Mouse (Mus musculus): ENCODE results near the gene Phf24. TPM values are rescaled to one million over a fixed set of nuclear protein-coding genes. Genes with fewer than 3 reads are reported as not detected.

Gene Phf24
- total and polyA plus RNA-seq, 3 experiments: not detected

DNA sequence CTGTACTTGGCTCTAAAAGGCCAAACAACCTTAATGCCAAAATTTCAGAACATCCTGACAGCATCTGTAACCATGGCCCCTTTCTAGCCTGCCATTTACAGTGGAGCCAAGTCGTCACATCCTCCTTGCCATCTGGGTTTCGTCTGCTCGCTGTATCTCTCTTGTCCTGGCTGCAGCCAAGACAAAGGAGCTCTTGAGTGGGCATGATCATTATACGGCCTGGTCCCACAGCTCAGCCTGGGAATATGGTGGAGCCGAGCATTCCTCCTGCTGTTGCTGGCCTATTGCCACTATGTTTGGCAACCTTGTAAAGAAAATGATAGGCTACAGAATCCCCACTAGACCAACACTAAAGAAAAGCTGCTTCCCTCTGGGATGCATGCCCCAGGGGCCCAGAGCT, 26.9 kb downstream of the Phf24 start:
- Histone ChIP-seq H3K27me3 (replicated peaks) (peaks cover 97% of the 10 kb centered on the region), H3K79me2 (replicated peaks; ENCODE audit: control insufficient read depth, extremely low read depth, insufficient read depth, poor library complexity, severe bottlenecking) (no peaks in the 10 kb centered on the region), H3K36me3 (replicated peaks in 1 of 2; ENCODE audit: control insufficient read depth in 1 of 2, insufficient read depth in 1 of 2, low read length in 1 of 2) (no peaks in the 10 kb centered on the region), H3K27ac (ENCODE audit: insufficient read depth, low read depth) (no peak overlapping the region), H3K4me3 (replicated peaks in 1 of 3; ENCODE audit: low read depth in 2 of 3, low read length in 2 of 3, poor library complexity in 1 of 3) (no peak overlapping the region), H3K9me3 (replicated peaks; ENCODE audit: low read length) (no peaks in the 10 kb centered on the region), H3K4me1 (ENCODE audit: control insufficient read depth in 1 of 2, insufficient read depth in 2 of 2) (peaks cover 5 to 16% of the 10 kb centered on the region in 2 experiments), H3K4me2 (ENCODE audit: insufficient read depth, low read depth, poor library complexity, severe bottlenecking) (no peak overlapping the region), H3K9ac (ENCODE audit: insufficient read depth, low read depth) (no peak overlapping the region)
- dilution Hi-C loops (cut with MboI; ENCODE audit: extremely low pct_ligation_motif_present, extremely low pct_unique_long_range_greater_than_20kb, low sequenced_read_pairs): no loop called here
- DNase-seq (ENCODE audit: extremely low read depth): no peak
- TF ChIP-seq PAX5 (IDR thresholded peaks at IDR 0.05; ENCODE audit: low read length): no peak
- TF ChIP-seq HCFC1 (IDR thresholded peaks at IDR 0.05; ENCODE audit: low read depth, low read length): no peak
- TF ChIP-seq TCF12 (IDR thresholded peaks at IDR 0.05; ENCODE audit: low read depth, low read length): no peak
- no peak for TF ChIP-seq ZKSCAN1 (IDR thresholded peaks at IDR 0.05; ENCODE audit: borderline replicate concordance, low read depth, low read length)
- TF ChIP-seq ZNF384 (IDR thresholded peaks at IDR 0.05; ENCODE audit: low read depth, low read length): no peak
- TF ChIP-seq GABPA (IDR thresholded peaks at IDR 0.05; ENCODE audit: insufficient replicate concordance, low read depth, low read length): no peak
- TF ChIP-seq USF1 (IDR thresholded peaks at IDR 0.05; ENCODE audit: low read depth, low read length): no peak
- no peak for TF ChIP-seq ZC3H11A (IDR thresholded peaks at IDR 0.05; ENCODE audit: low read depth, low read length)
- in situ Hi-C loops (cut with MboI; ENCODE audit: low pct_ligation_motif_present, low pct_unique_long_range_greater_than_20kb, low sequenced_read_pairs): no loop called here

GRCm38 (mm10) chr4:42944185-42944584, 27.7 kb downstream of the Phf24 start:
- no peaks in the 10 kb centered on the region for H3K9me3 ChIP-seq (replicated peaks; ENCODE audit: low read length)
- no peak overlapping the region for H3K4me3 ChIP-seq (replicated peaks in 1 of 3; ENCODE audit: low read depth in 2 of 3, low read length in 2 of 3, poor library complexity in 1 of 3)
- H3K4me1 ChIP-seq (ENCODE audit: control insufficient read depth in 1 of 2, insufficient read depth in 2 of 2): peaks cover 5 to 19% of the 10 kb centered on the region in 2 experiments
- H3K79me2 ChIP-seq (replicated peaks; ENCODE audit: control insufficient read depth, extremely low read depth, insufficient read depth, poor library complexity, severe bottlenecking): no peaks in the 10 kb centered on the region
- dilution Hi-C loops (cut with MboI; ENCODE audit: extremely low pct_ligation_motif_present, extremely low pct_unique_long_range_greater_than_20kb, low sequenced_read_pairs) (no loop called here), in situ Hi-C loops (cut with MboI; ENCODE audit: low pct_ligation_motif_present, low pct_unique_long_range_greater_than_20kb, low sequenced_read_pairs) (no loop called here)
- no peak overlapping the region for H3K27ac ChIP-seq (ENCODE audit: insufficient read depth, low read depth)
- no peak overlapping the region for H3K9ac ChIP-seq (ENCODE audit: insufficient read depth, low read depth)
- no peak for DNase-seq (ENCODE audit: extremely low read depth)
- no peak overlapping the region for H3K4me2 ChIP-seq (ENCODE audit: insufficient read depth, low read depth, poor library complexity, severe bottlenecking)
- TF ChIP-seq PAX5 (IDR thresholded peaks at IDR 0.05; ENCODE audit: low read length) (no peak), IRF4 (IDR thresholded peaks at IDR 0.05; ENCODE audit: low read depth, low read length) (no peak), ELF1 (IDR thresholded peaks at IDR 0.05; ENCODE audit: low read depth, low read length) (no peak), MAX (IDR thresholded peaks at IDR 0.05; ENCODE audit: low read length) (no peak), BHLHE40 (IDR thresholded peaks at IDR 0.05; ENCODE audit: low read depth, low read length) (no peak), MEF2A (IDR thresholded peaks at IDR 0.05; ENCODE audit: borderline replicate concordance, low read depth, low read length) (no peak), JUN (IDR thresholded peaks at IDR 0.05; ENCODE audit: insufficient read depth, low read depth, low read length) (no peak), RCOR1 (conservative IDR thresholded peaks at IDR 0.05; ENCODE audit: low read depth, low read length) (no peak), E2F4 (IDR thresholded peaks at IDR 0.05; ENCODE audit: insufficient replicate concordance, low read depth, low read length) (no peak), TCF12 (IDR thresholded peaks at IDR 0.05; ENCODE audit: low read depth, low read length) (no peak), HCFC1 (IDR thresholded peaks at IDR 0.05; ENCODE audit: low read depth, low read length) (no peak), CHD2 (IDR thresholded peaks at IDR 0.05; ENCODE audit: low read length) (no peak), RAD21 (IDR thresholded peaks at IDR 0.05; ENCODE audit: low read depth, low read length) (no peak), TBP (conservative IDR thresholded peaks at IDR 0.05; ENCODE audit: low read depth, low read length) (no peak), NRF1 (IDR thresholded peaks at IDR 0.05; ENCODE audit: low read depth, low read length) (no peak)
- H3K27me3 ChIP-seq (replicated peaks): peaks cover 89% of the 10 kb centered on the region
- no peaks in the 10 kb centered on the region for H3K36me3 ChIP-seq (replicated peaks in 1 of 2; ENCODE audit: control insufficient read depth in 1 of 2, insufficient read depth in 1 of 2, low read length in 1 of 2)

Measured in CH12.LX (cell line).